Mouse (Mus musculus) lung, adult 2 months (tissue): ENCODE data around the gene Phyhipl.

Source experiments
- CTCF ChIP-seq: fragments of 200-500 bp; IDR thresholded peaks from 2 replicates; pipeline ENCODE4 v1.5.1; 2011; ENCODE audit warnings: mild to moderate bottlenecking, low read length, control low read depth; ENCODE audit not compliant: insufficient read depth
- POLR2A ChIP-seq: fragments of 200-500 bp; IDR thresholded peaks from 2 replicates; pipeline ENCODE4 v1.6.1; 2011; ENCODE audit warnings: low read depth, mild to moderate bottlenecking, control low read depth, low read length, borderline replicate concordance; ENCODE audit errors: extremely low read depth

GRCm38 (mm10) chr10:70563636-70564035, 92.1 kb downstream of the Phyhipl start:
- TF ChIP-seq CTCF (peak; percentile 82), POLR2A (no peak)
